8 mouse cellular contexts compared by ENCODE assay signal in genomic region chr6:31215661-31216060, GRCm38 (mm10).
A peak's percentile ranks its signal among the peaks of the same experiment; 100 is the strongest.
DNase-seq lines count a peak whose midpoint lies in the region; ATAC-seq and TF ChIP-seq lines count a peak whose summit lies in the region.

No protein-coding gene starts in this region.

- TF ChIP-seq CTCF in gastrocnemius, adult 2 months (IDR thresholded peaks at IDR 0.05) = no peak

- H3K9ac ChIP-seq in forebrain, embryonic 11.5 days (ENCODE audit: low read length) = peak overlapping the region; percentile 41; the same call in 1 of the 2 replicates
- no peak overlapping the region for H3K9ac ChIP-seq in liver, embryonic 11.5 days (ENCODE audit: low read depth, low read length)

- H3K4me2 ChIP-seq in forebrain, embryonic 11.5 days (ENCODE audit: low read depth, low read length, severe bottlenecking) = peak overlapping the region; percentile 100
- H3K4me2 ChIP-seq in liver, embryonic 11.5 days = peak overlapping the region; percentile 100

- H3K27me3 ChIP-seq in forebrain, embryonic 11.5 days (ENCODE audit: control insufficient read depth, insufficient read depth, low read length) = peaks cover 49% of the 10 kb centered on the region
- peaks cover 55% of the 10 kb centered on the region for H3K27me3 ChIP-seq in liver, embryonic 11.5 days (replicated peaks; ENCODE audit: control insufficient read depth, insufficient read depth, low read length)

- DNase-seq in gastrocnemius, adult 2 months = no peak
- DNase-seq in gastrocnemius, adult 8-10 months (ENCODE audit: low spot score in 2 of 2) = no peak
- DNase-seq in 3T3-L1 (ENCODE audit: low read depth, low spot score) = peak; percentile 32
- no peak for DNase-seq in forebrain, embryonic 11.5 days (ENCODE audit: low spot score)
- no peak for DNase-seq in liver, embryonic 11.5 days (ENCODE audit: low spot score)
- no peak for DNase-seq in embryo, embryonic 11 days
- DNase-seq in spleen, postnatal 14 days (ENCODE audit: low spot score in 2 of 2) = no peak
- no peak for DNase-seq in cerebellum, postnatal 10 days

- H3K9me3 ChIP-seq in forebrain, embryonic 11.5 days (ENCODE audit: control insufficient read depth, low read length) = no peaks in the 10 kb centered on the region
- H3K9me3 ChIP-seq in liver, embryonic 11.5 days (ENCODE audit: control insufficient read depth, low read length) = no peaks in the 10 kb centered on the region

- 72% methylated on average over 8 of the region's 8 CpGs for WGBS in forebrain, embryonic 11.5 days
- 71% methylated on average over 8 of the region's 8 CpGs for WGBS in liver, embryonic 11.5 days

- H3K27ac ChIP-seq in gastrocnemius, adult 2 months = peak overlapping the region; percentile 98
- no peak overlapping the region for H3K27ac ChIP-seq in forebrain, embryonic 11.5 days (ENCODE audit: low read depth, low read length)
- no peak overlapping the region for H3K27ac ChIP-seq in liver, embryonic 11.5 days (ENCODE audit: low read depth, low read length)

- no peaks in the 10 kb centered on the region for H3K36me3 ChIP-seq in forebrain, embryonic 11.5 days (ENCODE audit: control insufficient read depth, insufficient read depth, low read length)
- H3K36me3 ChIP-seq in liver, embryonic 11.5 days (ENCODE audit: control insufficient read depth, insufficient read depth, low read length) = no peaks in the 10 kb centered on the region

- peak overlapping the region; percentile 80 for H3K4me3 ChIP-seq in gastrocnemius, adult 2 months
- H3K4me3 ChIP-seq in forebrain, embryonic 11.5 days (ENCODE audit: low read depth, low read length) = peak overlapping the region; percentile 66
- peak overlapping the region; percentile 75 for H3K4me3 ChIP-seq in liver, embryonic 11.5 days (ENCODE audit: low read depth, low read length)

- intact Hi-C loops in gastrocnemius, adult 2 months (cut with DNase I) = loop anchor here (5.0 kb wide), 2 partner anchors 182 to 242 kb away; partner anchors contain the start of gene Mkln1

- H3K4me1 ChIP-seq in forebrain, embryonic 11.5 days (replicated peaks; ENCODE audit: control insufficient read depth, insufficient read depth, low read length) = peaks cover 26% of the 10 kb centered on the region
- peaks cover 18% of the 10 kb centered on the region for H3K4me1 ChIP-seq in liver, embryonic 11.5 days (replicated peaks; ENCODE audit: control insufficient read depth, insufficient read depth, low read length)

- ATAC-seq in forebrain, embryonic 11.5 days (replicated peaks; ENCODE audit: low FRiP score) = no peak
- ATAC-seq in liver, embryonic 11.5 days (replicated peaks; ENCODE audit: low FRiP score) = no peak
